Mouse (Mus musculus): Measurements from ENCODE around the gene 2310061N02Rik. TPM values are rescaled to one million over a fixed set of nuclear protein-coding genes. Genes with fewer than 3 reads are reported as not detected.

The 2310061N02Rik gene
- polyA plus RNA-seq, 1 experiment = not detected

- Histone ChIP-seq H3K4me3 (no peak overlapping the region), H3K27me3 (ENCODE audit: control insufficient read depth, insufficient read depth, insufficient read length) (no peaks in the 10 kb centered on the region), H3ac (ENCODE audit: control insufficient read depth, insufficient read length) (no peak overlapping the region), H3K4me2 (ENCODE audit: low read depth) (no peak overlapping the region), H3K79me2 (ENCODE audit: control insufficient read depth, insufficient read depth) (no peaks in the 10 kb centered on the region), H3K36me3 (ENCODE audit: control insufficient read depth, insufficient read depth) (no peaks in the 10 kb centered on the region)
- TF ChIP-seq SRF (IDR thresholded peaks at IDR 0.05; ENCODE audit: control insufficient read depth, insufficient read length, low read depth) = no peak
- no peak for TF ChIP-seq TCF12 (IDR thresholded peaks at IDR 0.05; ENCODE audit: insufficient read depth, poor library complexity, severe bottlenecking)
- no peak for TF ChIP-seq TCF3 (IDR thresholded peaks at IDR 0.05; ENCODE audit: insufficient read length, low read depth)
- no peak for TF ChIP-seq MAX (IDR thresholded peaks at IDR 0.05; ENCODE audit: low read depth)
- no peak for TF ChIP-seq MYOD1 (IDR thresholded peaks at IDR 0.05; ENCODE audit: control insufficient read depth in 1 of 3, insufficient read length in 2 of 3, low read depth in 2 of 3)
- no peak for TF ChIP-seq CEBPB (IDR thresholded peaks at IDR 0.05; ENCODE audit: insufficient read depth, poor library complexity, severe bottlenecking)
- no peak for TF ChIP-seq MYOG (IDR thresholded peaks at IDR 0.05; ENCODE audit: control insufficient read depth in 1 of 3, insufficient read depth in 1 of 3, insufficient read length in 2 of 3, low read depth in 2 of 3)
- TF ChIP-seq USF1 (IDR thresholded peaks at IDR 0.05; ENCODE audit: low read depth) = no peak
- no peak for TF ChIP-seq POLR2A (IDR thresholded peaks at IDR 0.05; ENCODE audit: insufficient read length, low read depth)
- no peak for TF ChIP-seq E2F4 (IDR thresholded peaks at IDR 0.05; ENCODE audit: insufficient read depth)
- no peak for TF ChIP-seq POLR2AphosphoS2 (IDR thresholded peaks at IDR 0.05; ENCODE audit: insufficient read length, low read depth)
Measured at GRCm38 (mm10) chr16:88701072-88701864, 6.5 kb downstream of the 2310061N02Rik start.

DNA sequence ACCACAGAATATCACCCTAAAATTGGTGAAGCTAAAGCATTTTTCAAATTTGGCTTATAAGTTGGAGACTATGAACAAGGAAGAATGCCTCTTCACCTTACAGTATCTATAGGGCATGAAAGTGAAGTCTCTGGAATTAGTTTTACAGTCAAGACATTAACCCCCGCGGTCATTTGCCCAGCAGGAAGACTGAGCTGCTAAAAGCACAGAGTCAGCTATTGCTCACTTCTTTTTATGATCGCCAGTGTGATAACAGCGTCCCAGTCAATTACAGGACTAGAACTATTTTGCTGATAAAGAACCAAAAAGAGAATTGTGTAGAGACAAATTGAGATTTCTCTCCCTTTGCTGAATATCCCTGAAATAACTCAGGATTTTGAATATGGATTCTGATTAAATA is 11.5 kb downstream of the 2310061N02Rik start:
- no peak overlapping the region for H3K4me2 ChIP-seq (ENCODE audit: low read depth)
- H3K79me2 ChIP-seq (ENCODE audit: control insufficient read depth, insufficient read depth) = no peaks in the 10 kb centered on the region
- H3K27me3 ChIP-seq (ENCODE audit: control insufficient read depth, insufficient read depth, insufficient read length) = no peaks in the 10 kb centered on the region
- no peak for TF ChIP-seq REST (IDR thresholded peaks at IDR 0.05; ENCODE audit: insufficient read depth, insufficient read length)
- no peak for TF ChIP-seq MYOG (IDR thresholded peaks at IDR 0.05; ENCODE audit: control insufficient read depth in 1 of 3, insufficient read depth in 1 of 3, insufficient read length in 2 of 3, low read depth in 2 of 3)
- no peak for TF ChIP-seq USF1 (IDR thresholded peaks at IDR 0.05; ENCODE audit: low read depth)
- no peak for TF ChIP-seq TCF12 (IDR thresholded peaks at IDR 0.05; ENCODE audit: insufficient read depth, poor library complexity, severe bottlenecking)
- no peak for TF ChIP-seq POLR2A (IDR thresholded peaks at IDR 0.05; ENCODE audit: insufficient read length, low read depth)
- no peak for TF ChIP-seq MYOD1 (IDR thresholded peaks at IDR 0.05; ENCODE audit: control insufficient read depth in 1 of 3, insufficient read length in 2 of 3, low read depth in 2 of 3)
- TF ChIP-seq CEBPB (IDR thresholded peaks at IDR 0.05; ENCODE audit: insufficient read depth, poor library complexity, severe bottlenecking) = no peak
- TF ChIP-seq SRF (IDR thresholded peaks at IDR 0.05; ENCODE audit: control insufficient read depth, insufficient read length, low read depth) = no peak
- H3ac ChIP-seq (ENCODE audit: control insufficient read depth, insufficient read length) = no peak overlapping the region
- no peak overlapping the region for H3K4me3 ChIP-seq
- no peaks in the 10 kb centered on the region for H3K36me3 ChIP-seq (ENCODE audit: control insufficient read depth, insufficient read depth)

DNA sequence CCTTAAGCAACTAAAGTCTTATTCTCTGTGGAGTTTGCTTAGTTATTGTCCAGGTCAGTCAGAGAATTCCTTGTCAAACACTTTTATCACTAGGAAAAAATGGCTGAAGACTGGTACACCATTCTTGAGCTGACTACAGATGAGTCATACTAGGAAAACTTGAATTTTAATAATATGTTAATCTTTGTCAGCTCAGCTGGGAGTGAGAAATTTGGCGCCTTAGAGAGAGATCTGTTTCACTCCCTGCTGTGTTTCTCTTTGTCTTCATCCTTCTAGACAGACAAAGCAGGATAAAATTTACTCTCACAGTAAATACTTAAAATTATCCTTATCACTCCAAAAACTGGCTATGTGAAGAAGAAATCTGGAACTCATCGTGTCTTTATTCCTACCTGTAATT is 26.5 kb downstream of the 2310061N02Rik start:
- Histone ChIP-seq H3ac (ENCODE audit: control insufficient read depth, insufficient read length) (no peak overlapping the region), H3K4me3 (no peak overlapping the region), H3K27me3 (ENCODE audit: control insufficient read depth, insufficient read depth, insufficient read length) (no peaks in the 10 kb centered on the region), H3K79me2 (ENCODE audit: control insufficient read depth, insufficient read depth) (no peaks in the 10 kb centered on the region), H3K4me2 (ENCODE audit: low read depth) (no peak overlapping the region), H3K36me3 (ENCODE audit: control insufficient read depth, insufficient read depth) (no peaks in the 10 kb centered on the region)
- no peak for TF ChIP-seq POLR2AphosphoS2 (IDR thresholded peaks at IDR 0.05; ENCODE audit: insufficient read length, low read depth)
- TF ChIP-seq TCF3 (IDR thresholded peaks at IDR 0.05; ENCODE audit: insufficient read length, low read depth) = no peak
- no peak for TF ChIP-seq MYOD1 (IDR thresholded peaks at IDR 0.05; ENCODE audit: control insufficient read depth in 1 of 3, insufficient read length in 2 of 3, low read depth in 2 of 3)
- TF ChIP-seq POLR2A (IDR thresholded peaks at IDR 0.05; ENCODE audit: insufficient read length, low read depth) = no peak
- no peak for TF ChIP-seq TCF12 (IDR thresholded peaks at IDR 0.05; ENCODE audit: insufficient read depth, poor library complexity, severe bottlenecking)
- no peak for TF ChIP-seq USF1 (IDR thresholded peaks at IDR 0.05; ENCODE audit: low read depth)
- TF ChIP-seq MYOG (IDR thresholded peaks at IDR 0.05; ENCODE audit: control insufficient read depth in 1 of 3, insufficient read depth in 1 of 3, insufficient read length in 2 of 3, low read depth in 2 of 3) = no peak
- TF ChIP-seq MAX (IDR thresholded peaks at IDR 0.05; ENCODE audit: low read depth) = no peak
- no peak for TF ChIP-seq REST (IDR thresholded peaks at IDR 0.05; ENCODE audit: insufficient read depth, insufficient read length)

DNA sequence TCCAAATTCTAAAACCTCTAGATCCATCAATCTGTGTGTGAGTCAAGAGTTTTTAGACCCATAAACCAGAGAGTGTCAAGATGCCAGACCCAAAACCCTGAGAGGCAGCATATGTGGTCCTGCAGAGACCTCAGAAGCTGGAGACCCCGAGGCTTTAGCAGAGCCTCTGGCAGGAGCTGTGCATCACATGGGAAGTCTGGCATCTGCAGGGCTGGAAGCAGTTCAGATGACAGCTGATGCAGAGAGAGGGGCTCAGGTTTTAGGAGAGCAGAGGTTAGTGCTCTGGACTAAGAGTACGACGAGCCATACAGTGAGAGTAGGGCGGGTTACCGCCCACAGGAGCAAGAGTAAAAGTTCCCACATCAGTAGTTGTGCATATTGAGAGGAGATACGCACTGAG is 28.7 kb downstream of the 2310061N02Rik start:
- Histone ChIP-seq H3K79me2 (ENCODE audit: control insufficient read depth, insufficient read depth) (no peaks in the 10 kb centered on the region), H3K27me3 (ENCODE audit: control insufficient read depth, insufficient read depth, insufficient read length) (no peaks in the 10 kb centered on the region), H3K4me2 (ENCODE audit: low read depth) (no peak overlapping the region), H3K36me3 (ENCODE audit: control insufficient read depth, insufficient read depth) (no peaks in the 10 kb centered on the region), H3ac (ENCODE audit: control insufficient read depth, insufficient read length) (no peak overlapping the region), H3K4me3 (no peak overlapping the region)
- TF ChIP-seq MAX (IDR thresholded peaks at IDR 0.05; ENCODE audit: low read depth) (no peak), E2F4 (IDR thresholded peaks at IDR 0.05; ENCODE audit: insufficient read depth) (no peak), TCF3 (IDR thresholded peaks at IDR 0.05; ENCODE audit: insufficient read length, low read depth) (no peak), USF1 (IDR thresholded peaks at IDR 0.05; ENCODE audit: low read depth) (no peak), POLR2A (IDR thresholded peaks at IDR 0.05; ENCODE audit: insufficient read length, low read depth) (no peak), CEBPB (IDR thresholded peaks at IDR 0.05; ENCODE audit: insufficient read depth, poor library complexity, severe bottlenecking) (no peak), SRF (IDR thresholded peaks at IDR 0.05; ENCODE audit: control insufficient read depth, insufficient read length, low read depth) (no peak), TCF12 (IDR thresholded peaks at IDR 0.05; ENCODE audit: insufficient read depth, poor library complexity, severe bottlenecking) (no peak), MYOG (IDR thresholded peaks at IDR 0.05; ENCODE audit: control insufficient read depth in 1 of 3, insufficient read depth in 1 of 3, insufficient read length in 2 of 3, low read depth in 2 of 3) (no peak), MYOD1 (IDR thresholded peaks at IDR 0.05; ENCODE audit: control insufficient read depth in 1 of 3, insufficient read length in 2 of 3, low read depth in 2 of 3) (no peak), POLR2AphosphoS2 (IDR thresholded peaks at IDR 0.05; ENCODE audit: insufficient read length, low read depth) (no peak), REST (IDR thresholded peaks at IDR 0.05; ENCODE audit: insufficient read depth, insufficient read length) (no peak)
